Mouse (Mus musculus) G1E (cell line): Measurements from ENCODE around the gene Tmem235.

Source experiments
- CTCF ChIP-seq: IDR thresholded peaks from 2 replicates; pipeline ENCODE4 v1.5.1; 2012; ENCODE audit warnings: low read depth, low read length, inconsistent platforms, mixed read lengths
- GATA1 ChIP-seq: IDR thresholded peaks from 2 replicates; pipeline ENCODE4 v1.6.1; 2012; ENCODE audit warnings: borderline replicate concordance, low read length, inconsistent platforms, mixed read lengths
- TAL1 ChIP-seq: conservative IDR thresholded peaks from 2 replicates; pipeline ENCODE4 v1.6.1; 2012; ENCODE audit warnings: low read depth, low read length, inconsistent platforms, mixed read lengths

DNA sequence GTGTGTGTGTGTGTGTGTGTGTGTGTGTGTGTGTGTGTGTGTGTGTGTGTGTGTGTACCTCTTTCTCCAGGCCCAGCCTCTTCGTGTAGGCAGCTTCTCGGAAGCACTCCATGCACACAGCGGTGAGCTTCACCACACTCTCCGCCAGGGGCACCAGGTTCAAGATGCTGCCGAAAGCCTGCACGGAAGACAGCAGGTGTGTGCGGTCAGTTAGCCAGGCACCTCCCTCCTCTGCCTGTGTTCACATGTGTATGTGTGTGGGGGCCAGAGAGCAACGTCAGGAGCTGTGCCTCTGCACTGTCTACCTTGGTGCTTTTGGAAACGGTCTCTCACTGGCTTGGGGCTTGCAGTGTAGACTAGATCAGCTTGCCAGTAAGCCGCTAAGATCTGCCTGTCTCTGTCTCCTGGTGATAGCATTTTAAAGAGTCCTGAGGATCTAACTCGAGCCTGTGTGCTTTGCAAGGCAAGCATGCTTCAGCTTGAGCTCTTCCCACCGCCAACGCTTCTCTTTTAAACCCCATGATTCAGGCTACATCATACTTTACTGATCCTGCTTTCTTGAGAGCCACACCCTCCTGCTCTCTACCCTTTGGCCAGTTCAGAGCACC, 44.1 kb upstream of the Tmem235 start:
- TF ChIP-seq CTCF (no peak), GATA1 (no peak), TAL1 (no peak)
